Mouse (Mus musculus) intestine, postnatal 0 days (tissue): ENCODE data around the gene Arhgef39. TPM values are rescaled to one million over a fixed set of nuclear protein-coding genes. Genes with fewer than 3 reads are reported as not detected.

Experiments used
- ATAC-seq: fragments of 200-750 bp; cut with Nextera tagmentation; 2 replicates; pipeline ENCODE4 v1.8.0; 2017; ENCODE audit warnings: mild to moderate bottlenecking, moderate TSS enrichment, moderate library complexity
- H3K27ac ChIP-seq: fragments of 300-500 bp; sonication (generic); 2 replicates; pipeline ENCODE4 v1.5.1; 2014; ENCODE audit warnings: mild to moderate bottlenecking, low read depth, low read length, moderate library complexity
- H3K27me3 ChIP-seq: fragments of 300-500 bp; sonication (generic); replicated peaks from 2 replicates; pipeline ENCODE4 v1.6.1; 2014; ENCODE audit warnings: low read length, mixed read lengths; ENCODE audit not compliant: control insufficient read depth, insufficient read depth
- H3K36me3 ChIP-seq: fragments of 300-500 bp; sonication (generic); 2 replicates; pipeline ENCODE4 v1.6.1; 2014; ENCODE audit warnings: mild to moderate bottlenecking, moderate library complexity; ENCODE audit not compliant: control insufficient read depth, insufficient read depth
- H3K4me1 ChIP-seq: fragments of 300-500 bp; sonication (generic); replicated peaks from 2 replicates; pipeline ENCODE4 v1.6.1; 2014; ENCODE audit warnings: antibody characterized with exemption, low read length, mixed read lengths; ENCODE audit not compliant: control insufficient read depth, insufficient read depth
- H3K4me2 ChIP-seq: fragments of 300-500 bp; sonication (generic); replicated peaks from 2 replicates; pipeline ENCODE4 v1.6.1; 2014; ENCODE audit warnings: low read depth, mild to moderate bottlenecking, moderate library complexity
- H3K4me3 ChIP-seq: fragments of 300-500 bp; sonication (generic); 2 replicates; pipeline ENCODE4 v1.5.1; 2014; ENCODE audit warnings: low read depth, low read length
- H3K9ac ChIP-seq: fragments of 300-500 bp; sonication (generic); 2 replicates; pipeline ENCODE4 v1.6.1; 2014; ENCODE audit warnings: mild to moderate bottlenecking, low read depth, low read length
- H3K9me3 ChIP-seq: fragments of 300-500 bp; sonication (generic); 2 replicates; pipeline ENCODE4 v1.6.1; 2016; ENCODE audit warnings: mixed run types; ENCODE audit not compliant: control insufficient read depth
- CTCF ChIP-seq: sonication (generic); IDR thresholded peaks from 2 replicates; pipeline ENCODE4 v1.5.1; 2016; ENCODE audit warnings: low read depth, mild to moderate bottlenecking, control low read depth, antibody characterized with exemption, moderate library complexity
- WGBS: fragments of 180-500 bp; shearing (Covaris S2); extraction: QIAGEN DNeasy Blood & Tissue Kit; methylation state at CpG from one replicate; pipeline ENCODE4 v1.1.7; 2014; 5-methylcytosine and 5-hydroxymethylcytosine counted together
- polyA plus RNA-seq: library from polyadenylated mRNA; unstranded; fragments of >200 nt; fragmentation: Nextera tagmentation; extraction: Ambion mirVana; gene quantifications from 2 replicates; pipeline ENCODE4 v1.2.1, GENCODE M21; 2015

Gene Arhgef39
- 10.3 and 12.3 TPM in 2 replicates for polyA plus RNA-seq

DNA sequence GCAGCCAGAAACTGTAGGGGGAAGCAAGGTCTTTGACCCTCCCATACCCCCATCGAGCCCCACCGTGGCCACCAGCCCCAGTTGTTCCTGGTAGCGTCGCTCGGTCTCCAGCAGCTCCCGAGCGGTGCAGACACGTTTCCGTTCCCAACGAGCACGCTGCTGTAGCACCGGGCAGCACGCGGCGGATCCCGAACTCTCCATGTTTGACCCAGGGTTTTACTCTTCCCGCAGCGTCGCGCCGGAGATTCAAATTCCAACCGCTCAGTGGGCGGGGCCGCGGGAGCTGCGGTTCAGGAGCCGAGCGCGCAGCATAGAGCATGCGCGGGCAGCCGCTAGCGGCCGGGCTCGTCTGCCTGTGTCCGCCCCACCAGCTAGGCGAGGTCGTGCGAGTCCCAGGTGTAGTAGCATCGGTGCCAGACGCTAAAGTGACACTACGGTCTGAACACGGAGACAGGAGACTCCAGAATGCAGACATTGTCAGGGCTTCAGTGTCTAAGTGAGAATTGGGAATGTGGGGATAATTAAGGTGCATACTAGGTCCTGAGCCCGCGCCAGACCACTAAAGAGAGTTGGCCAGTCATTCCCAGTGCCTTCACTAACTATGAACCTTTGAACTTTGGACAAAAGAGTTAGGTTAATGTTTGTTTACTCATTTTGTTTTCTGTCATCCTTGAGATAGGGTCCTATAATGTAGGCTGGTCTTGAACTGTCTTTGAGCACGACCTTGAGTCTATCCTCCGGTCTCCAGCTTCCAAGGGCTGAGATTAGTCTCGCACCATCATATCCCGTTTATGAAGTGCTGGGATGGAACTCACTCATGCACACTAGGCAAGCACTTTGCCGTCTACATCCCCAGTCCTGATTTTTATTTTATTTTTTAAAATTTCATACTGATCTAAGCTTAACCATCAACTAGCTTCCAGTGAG is at the start of gene Arhgef39:
Gene Arhgef39, minus strand, starts transcription at position 289 of the 927 bp plus-strand sequence.
- 6% methylated on average over 50 of the region's 50 CpGs for WGBS
- H3K27me3 ChIP-seq: no peaks in the 10 kb centered on the region
- H3K4me2 ChIP-seq: peak within 1 kb of the TSS; percentile 84
- H3K4me1 ChIP-seq: no peaks in the 10 kb centered on the region; the same call in none of the 2 replicates
- H3K9ac ChIP-seq: peak within 1 kb of the TSS; percentile 46; the same call in 1 of the 2 replicates
- no peak within 1 kb of the TSS for H3K27ac ChIP-seq
- H3K36me3 ChIP-seq: peaks cover 6% of the 10 kb centered on the region; the same call in 1 of the 2 replicates
- peak; percentile 81 for ATAC-seq
- no peak for TF ChIP-seq CTCF
- peak within 1 kb of the TSS; percentile 52 for H3K4me3 ChIP-seq
- no peaks in the 10 kb centered on the region for H3K9me3 ChIP-seq

DNA sequence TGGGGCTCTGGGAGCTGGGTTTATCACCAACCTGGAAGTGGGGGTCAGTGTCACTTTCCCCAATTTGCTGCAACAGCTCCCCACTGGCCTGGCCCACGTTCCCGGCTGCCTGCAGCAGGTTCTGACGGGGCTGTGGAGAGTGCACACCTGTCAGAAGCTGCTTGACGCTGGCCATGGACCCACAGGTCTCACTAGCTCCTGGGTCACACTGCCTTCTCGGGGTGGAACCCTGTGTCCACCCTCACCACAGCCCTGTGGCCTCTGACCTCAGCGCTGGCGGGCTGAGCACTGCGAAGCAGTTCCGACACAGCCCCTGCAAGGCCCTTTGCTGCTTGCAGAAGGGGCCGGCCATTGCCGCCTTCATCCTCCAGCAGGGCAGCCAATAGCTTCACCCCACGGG is 49.6 kb upstream of the Arhgef39 start:
- Histone ChIP-seq H3K9ac (no peak overlapping the region), H3K9me3 (no peaks in the 10 kb centered on the region), H3K4me1 (no peaks in the 10 kb centered on the region), H3K4me3 (no peak overlapping the region), H3K27me3 (no peaks in the 10 kb centered on the region), H3K27ac (peak overlapping the region; percentile 7; the same call in 1 of the 2 replicates), H3K36me3 (peaks cover 100% of the 10 kb centered on the region), H3K4me2 (no peak overlapping the region)
- 91% methylated on average over 12 of the region's 12 CpGs for WGBS
- no peak for ATAC-seq
- no peak for TF ChIP-seq CTCF

DNA sequence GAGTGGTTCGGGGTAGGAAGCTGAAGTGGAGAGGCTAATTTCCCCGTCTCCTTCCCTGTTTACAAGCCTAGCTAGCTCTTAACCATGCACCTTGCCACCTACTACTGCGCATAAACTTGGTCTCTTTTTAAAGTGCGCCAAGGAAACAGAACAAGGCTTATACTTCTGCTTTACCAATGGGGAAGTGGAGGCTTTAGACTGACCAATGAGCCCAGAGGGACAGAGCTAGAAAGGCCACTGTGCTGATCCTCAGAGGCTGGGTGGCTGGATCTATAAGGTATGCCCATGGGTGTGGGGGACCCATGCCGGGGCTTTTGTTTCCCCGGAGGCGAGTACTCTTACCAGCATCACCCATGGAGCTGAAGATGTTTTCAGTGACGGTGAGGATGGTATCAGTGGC is 47.7 kb upstream of the Arhgef39 start:
- no peak for TF ChIP-seq CTCF
- Histone ChIP-seq H3K4me1 (no peaks in the 10 kb centered on the region), H3K9me3 (no peaks in the 10 kb centered on the region), H3K4me2 (no peak overlapping the region), H3K27me3 (no peaks in the 10 kb centered on the region), H3K4me3 (no peak overlapping the region), H3K36me3 (peaks cover 100% of the 10 kb centered on the region), H3K9ac (no peak overlapping the region), H3K27ac (peak overlapping the region; percentile 21; the same call in 1 of the 2 replicates)
- ATAC-seq: no peak
- WGBS: 95% methylated on average over 8 of the region's 8 CpGs

DNA sequence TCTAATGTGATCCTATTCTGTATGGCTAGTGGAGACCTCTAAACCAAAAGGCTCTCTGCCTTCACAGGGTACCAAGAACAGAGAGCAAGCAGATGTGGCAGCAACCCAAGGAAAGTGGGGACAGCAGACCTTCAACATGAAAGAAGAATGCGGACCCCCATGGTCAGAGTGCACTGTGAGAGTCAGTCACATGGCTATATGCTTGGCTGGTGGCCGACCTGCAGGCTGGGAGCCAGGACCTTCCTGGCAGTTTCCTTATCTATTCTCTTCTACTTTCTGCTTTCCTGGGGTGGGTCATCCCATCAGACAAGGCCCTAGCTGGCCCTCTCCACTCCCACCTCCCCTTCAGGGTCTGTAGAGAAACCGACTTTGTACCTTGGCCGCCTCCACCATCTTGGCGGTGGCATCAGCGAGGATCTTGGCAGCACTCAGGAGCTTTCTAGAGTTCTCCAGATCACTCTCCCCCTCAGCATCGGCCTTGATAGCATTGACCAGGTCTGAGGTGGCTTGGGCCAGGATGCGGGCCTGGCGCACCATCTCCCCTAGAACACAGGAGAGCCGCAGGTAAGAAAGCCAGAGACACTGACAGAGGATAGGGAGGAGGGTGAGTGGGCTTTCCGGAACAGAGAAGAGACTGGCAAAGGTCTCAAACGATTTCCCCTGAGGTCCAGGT is 47.0 kb upstream of the Arhgef39 start:
- peaks cover 100% of the 10 kb centered on the region for H3K36me3 ChIP-seq
- no peaks in the 10 kb centered on the region for H3K4me1 ChIP-seq
- no peaks in the 10 kb centered on the region for H3K27me3 ChIP-seq
- H3K4me3 ChIP-seq: no peak overlapping the region
- no peaks in the 10 kb centered on the region for H3K9me3 ChIP-seq
- WGBS: 94% methylated on average over 12 of the region's 12 CpGs
- H3K27ac ChIP-seq: no peak overlapping the region
- ATAC-seq: no peak
- no peak overlapping the region for H3K9ac ChIP-seq
- H3K4me2 ChIP-seq: no peak overlapping the region
- TF ChIP-seq CTCF: no peak

DNA sequence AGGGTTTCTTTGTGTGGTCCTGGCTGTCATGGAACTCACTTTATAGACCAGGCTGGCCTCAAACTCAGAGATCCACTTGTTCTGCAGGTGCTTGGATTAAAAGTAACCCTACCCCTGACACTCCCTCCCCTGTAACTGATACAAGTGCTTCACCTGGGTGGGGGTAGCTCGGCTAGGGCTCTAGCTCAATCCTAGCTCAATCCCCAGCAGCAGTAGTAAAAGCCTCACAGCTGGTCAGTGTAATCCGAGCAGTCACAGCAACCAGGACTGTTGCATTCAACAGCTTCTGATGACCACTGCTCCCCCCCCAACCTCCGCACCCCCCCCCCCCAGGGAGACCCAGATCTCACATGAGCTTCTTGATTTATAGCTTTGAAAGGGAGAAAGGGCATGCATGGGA is 42.5 kb upstream of the Arhgef39 start:
- Histone ChIP-seq H3K27ac (no peak overlapping the region), H3K9ac (no peak overlapping the region), H3K27me3 (no peaks in the 10 kb centered on the region), H3K9me3 (no peaks in the 10 kb centered on the region), H3K36me3 (peaks cover 94% of the 10 kb centered on the region), H3K4me1 (no peaks in the 10 kb centered on the region), H3K4me3 (no peak overlapping the region), H3K4me2 (no peak overlapping the region)
- ATAC-seq: no peak
- 80% methylated on average over 3 of the region's 3 CpGs for WGBS
- no peak for TF ChIP-seq CTCF

GRCm38 (mm10) chr4:43536031-43536430 is 36.5 kb upstream of the Arhgef39 start:
- WGBS: 90% methylated on average over 9 of the region's 9 CpGs
- Histone ChIP-seq H3K4me1 (no peaks in the 10 kb centered on the region), H3K4me3 (no peak overlapping the region), H3K4me2 (no peak overlapping the region), H3K9ac (no peak overlapping the region), H3K9me3 (no peaks in the 10 kb centered on the region), H3K36me3 (peaks cover 95% of the 10 kb centered on the region), H3K27me3 (no peaks in the 10 kb centered on the region), H3K27ac (no peak overlapping the region)
- ATAC-seq: no peak
- no peak for TF ChIP-seq CTCF
